Mouse (Mus musculus) T-helper 2 cell (primary cell): ENCODE measurements around the gene Syt12.

Experiments used
- in situ Hi-C: fragments of 300-600 bp; cut with MboI, MseI; formaldehyde crosslinking; loops from one replicate; pipeline ENCODE4 v1.15.1; 2025; ENCODE audit warnings: high pct_unique_total_duplicates

The Syt12 gene

DNA sequence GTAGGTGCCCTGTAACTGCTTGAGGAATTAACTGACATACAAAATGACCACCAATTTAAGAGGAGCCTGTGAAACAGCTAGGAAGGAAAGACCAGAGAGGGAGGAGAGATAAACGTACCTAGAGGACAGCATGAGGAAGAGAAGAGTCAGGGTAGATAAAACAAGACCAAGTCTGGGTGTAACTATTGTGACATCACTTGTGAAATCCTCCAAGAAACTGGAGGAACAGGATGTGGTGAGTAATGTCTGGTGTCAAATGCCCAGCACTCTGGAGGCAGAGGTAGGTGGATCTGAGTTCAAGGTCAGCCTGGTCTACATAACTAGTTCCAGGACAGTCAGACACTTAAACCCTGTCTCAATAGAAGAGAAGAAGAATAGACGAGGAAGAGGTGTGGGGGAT lies 68.2 kb downstream of the Syt12 start:
- in situ Hi-C loops = no loop called here

DNA sequence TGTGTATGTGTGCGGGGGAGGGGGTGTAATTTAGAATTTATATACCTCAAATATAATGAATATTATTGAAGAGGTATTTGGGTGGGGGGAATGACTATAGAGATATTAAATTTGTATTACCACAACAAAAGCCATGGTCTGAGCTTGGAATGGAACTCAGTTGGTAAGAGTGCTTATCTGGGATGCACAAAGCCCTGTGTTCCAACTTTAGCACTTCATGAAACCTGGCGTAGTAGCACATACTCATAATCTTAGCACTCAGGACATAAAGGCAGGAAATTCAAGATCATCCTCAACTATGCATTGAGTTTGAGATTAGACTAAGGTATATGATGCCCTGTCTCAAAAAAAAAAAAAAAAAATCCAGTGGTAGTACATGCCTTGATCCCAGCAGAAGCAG lies 72.4 kb downstream of the Syt12 start:
- in situ Hi-C loops = no loop called here

DNA sequence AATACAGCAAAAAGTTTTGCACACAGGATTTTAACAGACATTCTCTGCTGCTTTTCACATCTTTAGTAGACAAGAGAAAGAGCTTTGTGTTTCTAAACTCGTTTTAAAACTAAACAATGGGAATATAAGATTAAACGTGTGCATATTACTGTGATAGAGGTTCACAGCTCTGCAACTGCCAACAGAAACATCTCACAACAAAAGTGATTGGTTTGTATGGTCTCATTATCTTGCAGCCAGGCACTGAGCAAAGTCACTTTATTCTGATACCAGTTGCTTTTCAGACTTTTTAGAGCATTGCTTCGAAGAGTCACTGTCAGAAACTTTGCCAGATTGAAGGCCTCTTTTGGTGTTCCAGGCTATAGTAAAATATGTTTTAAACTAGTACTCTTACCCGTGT lies 78.3 kb downstream of the Syt12 start:
- in situ Hi-C loops = no loop called here

DNA sequence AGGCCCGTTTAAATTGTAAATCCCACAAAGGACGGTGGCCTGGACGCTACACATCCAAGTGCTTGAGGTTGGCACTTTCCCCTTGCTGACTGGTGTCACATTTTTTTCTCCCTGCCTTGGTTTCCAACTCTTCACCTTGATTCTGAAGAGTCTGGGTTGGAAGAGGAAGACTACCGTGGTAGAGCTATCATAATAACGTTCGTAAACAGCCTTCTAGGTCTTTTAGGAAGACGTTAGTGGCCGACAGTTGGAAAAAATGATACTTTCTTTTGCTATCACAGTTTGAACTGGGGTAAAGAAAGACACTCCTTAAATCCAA lies 78.7 kb downstream of the Syt12 start:
- in situ Hi-C loops = no loop called here

DNA sequence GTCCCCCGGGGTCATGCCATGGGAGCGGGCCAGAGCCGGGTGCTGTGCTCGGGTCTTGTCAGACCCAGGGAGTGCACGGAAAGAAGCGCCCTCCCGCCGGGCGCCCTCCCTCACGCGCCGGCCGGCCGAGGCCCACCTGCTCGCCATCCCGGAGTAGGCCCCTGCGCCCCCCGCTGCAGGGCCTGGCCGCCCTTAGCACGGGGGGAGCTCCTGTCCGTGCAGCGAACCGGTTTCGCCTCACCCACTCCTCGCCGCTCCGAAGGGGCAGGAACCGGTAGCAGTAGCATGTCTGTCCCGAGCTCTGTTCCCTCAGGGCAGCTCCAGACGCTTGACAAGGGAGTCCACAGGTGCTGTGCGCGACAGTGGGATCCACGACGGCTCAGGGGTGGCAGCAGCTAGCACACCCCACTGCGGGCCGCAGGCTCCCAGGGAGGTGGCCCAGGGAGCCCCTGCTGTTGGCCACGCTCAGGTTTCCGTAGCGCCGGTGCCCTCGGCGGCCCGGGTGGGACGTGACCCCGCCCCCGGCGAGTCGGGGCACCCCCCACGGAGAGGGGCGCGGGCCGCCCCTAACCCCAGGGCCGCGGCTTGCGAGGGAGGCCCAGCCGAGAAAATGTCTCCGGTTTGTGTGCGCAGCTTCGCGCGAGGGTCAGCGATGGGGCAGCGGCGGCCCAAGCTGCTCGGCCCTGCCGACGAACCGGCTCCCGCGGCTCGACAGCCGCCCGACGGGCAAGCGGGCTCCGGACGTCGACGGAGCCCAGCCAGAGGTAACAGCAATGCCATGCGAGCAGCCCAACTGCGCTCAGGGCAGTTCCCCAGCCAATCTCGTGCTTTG lies 79.2 kb downstream of the Syt12 start, which contains the start of gene Kdm2a:
Gene Kdm2a, minus strand, starts transcription at position 488 of the 832 bp plus-strand sequence.
- in situ Hi-C loops = no loop called here

DNA sequence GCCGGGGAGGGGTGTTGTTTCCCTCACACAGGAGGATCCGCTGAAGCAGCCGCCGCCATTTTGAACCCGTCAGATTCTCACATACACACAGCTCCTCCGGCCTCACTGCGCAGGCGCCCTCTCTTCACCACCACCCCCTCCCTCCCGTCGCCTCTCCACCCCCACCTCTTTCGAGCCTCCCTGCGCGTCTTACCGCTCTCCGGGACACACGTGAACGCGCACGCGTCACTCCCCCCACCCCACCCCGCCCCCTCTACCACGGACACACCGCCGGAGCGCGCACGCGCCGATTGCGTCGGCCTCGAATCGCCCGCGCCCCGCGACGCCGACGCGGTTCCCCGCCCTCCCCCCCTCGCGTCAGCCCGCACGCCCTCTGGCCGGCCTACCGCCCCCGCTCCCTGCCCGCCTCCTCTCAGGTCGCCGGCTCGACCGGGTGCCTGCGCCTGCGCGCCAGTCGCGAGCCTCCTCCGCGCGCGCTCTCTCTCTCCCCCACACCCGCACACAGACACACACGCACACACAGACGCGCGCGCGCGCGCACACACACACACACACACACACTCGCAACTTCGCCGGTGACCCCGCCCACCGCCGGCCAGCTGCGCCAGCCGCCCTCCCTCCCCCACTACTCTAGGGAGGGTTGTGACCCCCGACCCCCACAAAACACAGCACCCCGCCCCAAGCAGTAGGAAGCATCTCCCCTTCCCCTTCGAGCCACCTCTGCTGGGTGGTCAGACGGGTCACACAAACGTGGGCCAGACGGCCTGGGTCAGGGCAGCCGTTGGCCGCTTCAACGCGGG lies 80.0 kb downstream of the Syt12 start:
- in situ Hi-C loops = no loop called here

DNA sequence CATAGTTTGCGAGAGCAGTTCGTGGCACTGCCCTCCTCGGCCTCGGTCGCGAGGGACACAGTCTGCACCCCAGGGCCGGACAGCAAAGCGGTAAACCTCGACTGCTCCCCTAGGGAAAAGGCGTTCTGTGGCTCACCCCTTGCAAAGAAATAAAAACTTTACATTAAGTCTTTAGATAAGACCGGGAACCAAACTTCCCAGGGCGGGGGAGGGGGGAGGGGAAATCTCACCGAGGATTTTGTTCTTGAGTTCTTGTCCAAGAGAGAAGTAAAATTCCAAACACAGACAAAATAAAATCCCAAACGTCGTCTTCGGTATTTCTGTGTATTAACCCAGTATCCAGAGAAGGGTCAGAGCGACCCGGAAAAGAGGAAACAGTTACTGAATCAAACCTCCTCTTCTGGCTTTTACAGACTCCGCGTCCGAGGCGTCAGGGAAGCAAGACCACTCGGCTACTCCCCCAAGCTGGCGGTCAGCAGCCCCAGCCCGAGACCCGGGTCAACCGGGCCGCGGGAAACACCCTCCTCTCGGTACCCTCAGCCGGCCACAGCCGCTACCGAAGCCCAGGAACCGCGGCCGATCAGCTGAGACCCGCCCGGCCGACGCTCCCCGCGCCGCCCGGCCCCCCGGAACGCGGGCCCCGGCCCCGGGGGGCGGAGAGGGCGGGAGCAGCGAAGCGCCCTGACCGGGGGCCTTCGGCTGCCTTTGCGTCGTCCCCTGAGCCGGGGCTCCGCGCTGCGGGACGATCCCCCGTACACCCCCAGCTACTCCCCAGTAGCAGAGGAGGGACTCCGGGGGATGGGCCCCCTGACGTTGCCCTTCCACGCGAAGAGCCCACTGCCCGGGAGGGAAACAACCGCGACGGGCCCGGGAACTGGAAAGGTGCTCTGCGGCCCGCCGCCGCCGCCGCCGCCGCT lies 80.9 kb downstream of the Syt12 start:
- in situ Hi-C loops = no loop called here
